Mouse (Mus musculus) heart, embryonic 14.5 days (tissue): ENCODE measurements around the gene Myh6. TPM values are rescaled to one million over a fixed set of nuclear protein-coding genes. Genes with fewer than 3 reads are reported as not detected.

Experiments
- ATAC-seq: fragments of 200-750 bp; cut with Nextera tagmentation; 2 replicates; pipeline ENCODE4 v1.8.0; 2017; ENCODE audit warnings: low read depth, moderate TSS enrichment; ENCODE audit not compliant: insufficient number of reproducible peaks, insufficient read depth, low FRiP score
- H3K27ac ChIP-seq, 2 experiments: fragments of 200-500 bp in 1 of 2; fragments of 300-500 bp in 1 of 2; sonication (generic) in 1 of 2; replicated peaks in 1 of 2; 2 replicates each; pipeline ENCODE4 v1.5.1; 2012 to 2014; ENCODE audit warnings: low read depth in 2 of 2, low read length in 2 of 2, control low read depth in 1 of 2, mild to moderate bottlenecking in 1 of 2, mixed read lengths in 1 of 2; ENCODE audit not compliant: control insufficient read depth in 1 of 2, insufficient read depth in 1 of 2
- H3K27me3 ChIP-seq: fragments of 300-500 bp; sonication (generic); 2 replicates; pipeline ENCODE4 v1.6.1; 2014; ENCODE audit warnings: mild to moderate bottlenecking, low read length, control low read depth; ENCODE audit not compliant: control insufficient read depth, insufficient read depth
- H3K36me3 ChIP-seq: fragments of 300-500 bp; sonication (generic); 2 replicates; pipeline ENCODE4 v1.6.1; 2014; ENCODE audit warnings: mild to moderate bottlenecking, control low read depth, low read length, mixed read lengths; ENCODE audit not compliant: control insufficient read depth, insufficient read depth
- H3K4me1 ChIP-seq, 2 experiments: fragments of 200-500 bp in 1 of 2; fragments of 300-500 bp in 1 of 2; sonication (generic) in 1 of 2; 2 replicates each; pipeline ENCODE4 v1.6.1; 2012 to 2014; ENCODE audit warnings: low read length in 2 of 2, control low read depth in 1 of 2, mixed read lengths in 1 of 2; ENCODE audit not compliant: control insufficient read depth in 2 of 2, insufficient read depth in 2 of 2
- H3K4me2 ChIP-seq: fragments of 300-500 bp; sonication (generic); 2 replicates; pipeline ENCODE4 v1.6.1; 2014; ENCODE audit warnings: mild to moderate bottlenecking, low read length
- H3K4me3 ChIP-seq, 2 experiments: fragments of 200-500 bp in 1 of 2; fragments of 300-500 bp in 1 of 2; sonication (generic) in 1 of 2; 2 replicates each; pipeline ENCODE4 v1.5.1; 2012 to 2014; ENCODE audit warnings: low read length in 2 of 2, mild to moderate bottlenecking in 2 of 2, control low read depth in 1 of 2, low read depth in 1 of 2, moderate library complexity in 1 of 2; ENCODE audit not compliant: control insufficient read depth in 1 of 2, insufficient read depth in 1 of 2
- H3K9ac ChIP-seq: fragments of 300-500 bp; sonication (generic); 2 replicates; pipeline ENCODE4 v1.6.1; 2014; ENCODE audit warnings: mild to moderate bottlenecking, low read length
- H3K9me3 ChIP-seq: fragments of 300-500 bp; sonication (generic); 2 replicates; pipeline ENCODE4 v1.6.1; 2016; ENCODE audit warnings: low read length, control low read depth; ENCODE audit not compliant: control insufficient read depth
- WGBS: fragments of 180-500 bp; shearing (Covaris S2); extraction: QIAGEN DNeasy Blood & Tissue Kit; methylation state at CpG from one replicate; pipeline ENCODE4 v1.1.7; 2014; 5-methylcytosine and 5-hydroxymethylcytosine counted together
- microRNA counts: library from miRNA; unstranded; fragments of <30 nt; microRNA quantifications from one replicate; lab custom pipeline; 2016
- microRNA-seq: library from miRNA; unstranded; fragments of <30 nt; microRNA quantifications from one replicate; pipeline ENCODE4, GENCODE M21; 2016
- polyA plus RNA-seq: library from polyadenylated mRNA; unstranded; fragments of >200 nt; fragmentation: Nextera tagmentation; extraction: Ambion mirVana; gene quantifications from 2 replicates; pipeline ENCODE4 v1.2.1, GENCODE M21; 2014

The Myh6 gene
- polyA plus RNA-seq, 1 experiment from 2014 or later: 2,728 TPM

- Histone ChIP-seq H3K36me3 (peaks cover 43% of the 10 kb centered on the region), H3K4me1 (peaks cover 3 to 21% of the 10 kb centered on the region in 2 experiments; a peak in 3 of 4 replicates), H3K9ac (no peak overlapping the region), H3K27ac (no peak overlapping the region), H3K9me3 (no peaks in the 10 kb centered on the region), H3K4me3 (no peak overlapping the region), H3K27me3 (no peaks in the 10 kb centered on the region), H3K4me2 (no peak overlapping the region)
- WGBS: under 1% methylated on average over 3 of the region's 3 CpGs
- no peak for ATAC-seq
These were observed 66.3 kb downstream of the Myh6 start for GRCm38 (mm10) chr14:54900383-54900782.

- no peak for ATAC-seq
- Histone ChIP-seq H3K27ac (peak overlapping the region; percentile 5 to 20; a peak in 1 of 4 replicates), H3K36me3 (peaks cover 41% of the 10 kb centered on the region), H3K27me3 (no peaks in the 10 kb centered on the region), H3K4me3 (no peak overlapping the region), H3K9me3 (no peaks in the 10 kb centered on the region), H3K9ac (peak overlapping the region; percentile 32; the same call in 1 of the 2 replicates), H3K4me1 (peaks cover 6 to 22% of the 10 kb centered on the region in 2 experiments), H3K4me2 (no peak overlapping the region)
- WGBS: 24% methylated on average over 2 of the region's 2 CpGs
These were observed 69.3 kb downstream of the Myh6 start for GRCm38 (mm10) chr14:54897445-54897844.

- WGBS: under 1% methylated on average over 43 of the region's 54 CpGs
- Histone ChIP-seq H3K4me2 (peak overlapping the region; percentile 75), H3K4me1 (peaks cover 6 to 25% of the 10 kb centered on the region in 2 experiments), H3K27ac (peak overlapping the region; percentile 71 to 97), H3K27me3 (no peaks in the 10 kb centered on the region), H3K4me3 (peak overlapping the region; percentile 64 to 98), H3K9me3 (no peaks in the 10 kb centered on the region), H3K9ac (peak overlapping the region; percentile 100), H3K36me3 (peaks cover 41% of the 10 kb centered on the region)
- peak; percentile 66 for ATAC-seq
These were observed 72.2 kb downstream of the Myh6 start for GRCm38 (mm10) chr14:54894296-54895151.

GRCm38 (mm10) chr14:54893651-54894181, 73.0 kb downstream of the Myh6 start:
- under 1% methylated on average over 34 of the region's 38 CpGs for WGBS
- Histone ChIP-seq H3K9ac (peak overlapping the region; percentile 100), H3K4me3 (peak overlapping the region; percentile 64 to 98), H3K4me1 (peaks cover 6 to 25% of the 10 kb centered on the region in 2 experiments), H3K4me2 (peak overlapping the region; percentile 62), H3K36me3 (peaks cover 35% of the 10 kb centered on the region), H3K27ac (peak overlapping the region; percentile 83 to 97), H3K9me3 (no peaks in the 10 kb centered on the region), H3K27me3 (no peaks in the 10 kb centered on the region)
- peak; percentile 98 for ATAC-seq

GRCm38 (mm10) chr14:54892200-54892599, 74.5 kb downstream of the Myh6 start, which contains the start of gene Pabpn1:
Gene Pabpn1 (plus strand): TSS chr14:54892500.
- H3K36me3 ChIP-seq: peaks cover 20% of the 10 kb centered on the region
- 88% methylated on average over 3 of the region's 3 CpGs for whole genome bisulfite sequencing

More at GRCm38 (mm10) chr14:54892200-54892599, 74.5 kb downstream of the Myh6 start, which contains the start of gene Pabpn1:
- peaks cover 5 to 24% of the 10 kb centered on the region in 2 experiments for H3K4me1 ChIP-seq
- peak within 1 kb of the TSS; percentile 62 for H3K4me2 ChIP-seq
- peak within 1 kb of the TSS; percentile 44 to 52; a peak in 3 of 4 replicates for H3K4me3 ChIP-seq
- H3K9me3 ChIP-seq: no peaks in the 10 kb centered on the region
- no peaks in the 10 kb centered on the region for H3K27me3 ChIP-seq
- H3K27ac ChIP-seq: peak within 1 kb of the TSS; percentile 82 to 83
- peak within 1 kb of the TSS; percentile 65 for H3K9ac ChIP-seq
- ATAC-seq: no peak

MicroRNA genes within 50 kb of the gene (microRNA counts, 519-probe panel; counts per million panel counts)
- microRNA mmu-miR-208a (lab: Ali Mortazavi, UCI): 8,177 counts per million, percentile 98 among the panel's probes with 10 or more counts
- 9,413 counts per million, percentile 100 among the panel's probes with 10 or more counts for microRNA mmu-miR-208b (lab: Ali Mortazavi, UCI)

Small RNA genes lying within 50 kb of the gene (microRNA-seq; reads per million reads assigned to microRNA genes)
- gene Mir208a (7,914 reads per million, percentile 95 among the genes with 10 or more reads in this experiment), gene Mir208b (80,223 reads per million, percentile 99 among the genes with 10 or more reads in this experiment)

Other genes starting within 250 kb of the Myh6 start
- 5.0 and 5.1 TPM in 2 replicates for gene Slc7a8, start 185.0 kb downstream of the Myh6 start, polyA plus RNA-seq
- not detected in 2 replicates for gene Rnf212b, start 152.8 kb downstream of the Myh6 start, polyA plus RNA-seq
- 8.2 and 9.5 TPM in 2 replicates for gene Homez, start 96.0 kb downstream of the Myh6 start, polyA plus RNA-seq
- gene Ppp1r3e, start 89.4 kb downstream of the Myh6 start, polyA plus RNA-seq: 1.7 and 1.9 TPM in 2 replicates
- 3.0 and 4.3 TPM in 2 replicates for gene Bcl2l2, start 83.5 kb downstream of the Myh6 start, polyA plus RNA-seq
- gene Gm20521, start 83.5 kb downstream of the Myh6 start, polyA plus RNA-seq: not detected in 2 replicates
- 80.6 and 83.8 TPM in 2 replicates for gene Pabpn1, start 74.4 kb downstream of the Myh6 start, polyA plus RNA-seq
- gene Slc22a17, start 53.8 kb downstream of the Myh6 start, polyA plus RNA-seq: 18.5 and 25.6 TPM in 2 replicates
- 12.2 and 14.6 TPM in 2 replicates for gene Efs, start 40.8 kb downstream of the Myh6 start, polyA plus RNA-seq
- gene Il25, start 34.2 kb downstream of the Myh6 start, polyA plus RNA-seq: not detected in 2 replicates
- gene Cmtm5, start 30.7 kb downstream of the Myh6 start, polyA plus RNA-seq: 0.58 and 0.72 TPM in 2 replicates
- not detected in 2 replicates for gene Gm17428, start 10.0 kb upstream of the Myh6 start, polyA plus RNA-seq
- gene Myh7, start 27.7 kb upstream of the Myh6 start, polyA plus RNA-seq: 5,319 and 5,796 TPM in 2 replicates
- 53.8 and 54.9 TPM in 2 replicates for gene Ngdn, start 48.5 kb upstream of the Myh6 start, polyA plus RNA-seq
- 2.6 and 3.0 TPM in 2 replicates for gene Zfhx2, start 125.4 kb upstream of the Myh6 start, polyA plus RNA-seq
- gene Thtpa, start 127.9 kb upstream of the Myh6 start, polyA plus RNA-seq: 12.8 and 15.1 TPM in 2 replicates
- 7.6 and 8.6 TPM in 2 replicates for gene Ap1g2, start 139.7 kb upstream of the Myh6 start, polyA plus RNA-seq
- gene Jph4, start 150.0 kb upstream of the Myh6 start, polyA plus RNA-seq: 0.05 and 0.18 TPM in 2 replicates